Mouse (Mus musculus) ES-Bruce4 (cell line): ENCODE data around the gene Pde4d.

Experiments
- CTCF ChIP-seq: IDR thresholded peaks from one replicate; pipeline ENCODE4 v1.8.1; 2011; ENCODE audit warnings: low read depth, low read length
- EP300 ChIP-seq: IDR thresholded peaks from 2 replicates; pipeline ENCODE4 v1.6.1; 2011; ENCODE audit warnings: low read depth, low read length; ENCODE audit not compliant: insufficient read depth

- TF ChIP-seq CTCF: no peak
- no peak for TF ChIP-seq EP300
These were observed 666.8 kb downstream of the Pde4d start for GRCm38 (mm10) chr13:109116342-109117201.
